Mouse (Mus musculus): Measurements from ENCODE around the gene Mef2a. TPM values are rescaled to one million over a fixed set of nuclear protein-coding genes. Genes with fewer than 3 reads are reported as not detected.
A peak's percentile ranks its signal among the peaks of the same experiment; 100 is the strongest.
"Not testable (repeated sequence)": the region's sequence is repeated elsewhere in the genome, so short reads cannot be mapped to it uniquely, and the experiment has no call there.

Mef2a gene
- total RNA-seq, 2 experiments from 2014 or later: 151 to 157 TPM

DNA sequence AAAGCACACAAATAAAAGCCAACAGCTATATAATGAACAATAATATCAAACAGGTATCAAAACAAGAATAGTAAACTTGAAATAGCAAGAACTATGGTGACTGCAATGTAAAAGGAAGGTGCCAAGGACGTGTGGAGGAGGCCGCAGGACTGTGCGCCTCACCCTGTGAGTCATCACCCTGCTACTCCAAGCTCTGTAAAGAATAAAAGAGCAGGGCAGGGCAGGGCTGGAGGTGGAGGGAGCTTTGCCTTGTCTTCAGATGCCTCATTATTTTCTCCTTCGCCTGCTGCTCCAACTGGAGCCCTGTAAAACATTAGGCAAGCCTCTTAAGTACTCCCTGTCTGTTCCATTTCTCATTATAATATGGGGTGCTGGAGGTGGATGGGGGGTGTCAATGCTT is 85.2 kb downstream of the Mef2a start:
- DNase-seq (ENCODE audit: low spot score in 2 of 2): no peak
- no peak for TF ChIP-seq CTCF (conservative IDR thresholded peaks at IDR 0.05)
- Histone ChIP-seq H3K4me3 (no peak overlapping the region), H3K27ac (no peak overlapping the region)

GRCm38 (mm10) chr7:67283581-67283980 is 89.1 kb downstream of the Mef2a start:
- TF ChIP-seq CTCF (conservative IDR thresholded peaks at IDR 0.05): no peak
- H3K27ac ChIP-seq: no peak overlapping the region
- H3K4me3 ChIP-seq: no peak overlapping the region
- DNase-seq (ENCODE audit: low spot score in 2 of 2): no peak

DNA sequence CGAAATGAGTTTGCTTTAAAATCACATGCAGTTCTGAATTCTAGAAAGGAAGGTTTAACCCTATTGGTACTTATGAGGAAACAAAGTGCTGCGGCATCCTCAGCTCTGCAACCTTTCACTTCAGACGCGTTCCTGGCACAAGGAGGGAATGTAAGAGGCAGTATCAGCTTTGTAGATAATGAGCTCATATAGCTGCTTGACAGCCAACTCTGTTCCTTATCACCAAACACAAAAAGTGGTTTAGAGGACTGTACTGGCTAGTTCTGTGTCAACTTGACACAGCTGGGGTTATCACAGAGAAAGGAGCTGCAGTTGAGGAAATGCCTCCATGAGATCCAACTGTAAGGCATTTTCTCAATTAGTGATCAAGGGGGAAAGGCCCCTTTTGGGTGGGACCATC is 102.2 kb downstream of the Mef2a start:
- not testable (repeated sequence) for H3K27ac ChIP-seq; DNase-seq (ENCODE audit: low spot score in 2 of 2); H3K4me3 ChIP-seq

DNA sequence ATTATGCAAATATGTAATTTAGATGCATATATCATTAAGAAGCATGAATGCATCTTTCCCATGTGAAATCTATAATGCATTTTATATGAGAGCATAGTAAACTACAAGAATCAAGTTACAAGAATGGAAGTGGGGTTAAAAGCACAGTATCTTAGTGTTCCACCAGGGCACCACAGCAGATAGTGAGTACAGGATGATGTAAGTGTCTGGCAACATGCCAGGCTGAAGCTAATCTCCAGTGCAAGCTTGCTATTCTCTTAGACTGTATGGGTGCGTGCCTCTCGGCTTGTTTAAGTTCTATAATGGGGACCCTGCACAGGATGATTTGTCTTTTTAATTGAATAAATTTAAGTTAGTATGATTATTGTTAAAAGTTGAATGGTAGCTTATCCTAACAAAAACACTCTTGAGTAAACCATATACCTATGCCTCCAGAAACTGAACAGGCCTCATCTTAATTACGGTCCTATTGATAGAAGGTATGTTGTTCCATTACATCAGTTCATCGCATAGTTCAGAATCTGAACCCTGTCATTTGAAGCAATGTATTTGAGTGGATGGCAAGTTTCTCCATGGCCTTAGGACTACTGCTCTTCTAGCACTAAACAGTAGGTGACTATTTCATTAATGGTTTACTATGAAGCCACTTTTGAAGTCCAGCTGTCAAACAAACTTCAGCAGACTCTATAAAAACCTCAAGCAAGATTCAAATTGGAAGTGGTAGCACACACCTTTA is 112.7 kb downstream of the Mef2a start:
- Histone ChIP-seq H3K27ac (no peak overlapping the region), H3K4me3 (no peak overlapping the region)
- peak; percentile 69 for TF ChIP-seq CTCF (conservative IDR thresholded peaks at IDR 0.05)
- DNase-seq (ENCODE audit: low spot score in 2 of 2): peak; percentile 20 to 49

DNA sequence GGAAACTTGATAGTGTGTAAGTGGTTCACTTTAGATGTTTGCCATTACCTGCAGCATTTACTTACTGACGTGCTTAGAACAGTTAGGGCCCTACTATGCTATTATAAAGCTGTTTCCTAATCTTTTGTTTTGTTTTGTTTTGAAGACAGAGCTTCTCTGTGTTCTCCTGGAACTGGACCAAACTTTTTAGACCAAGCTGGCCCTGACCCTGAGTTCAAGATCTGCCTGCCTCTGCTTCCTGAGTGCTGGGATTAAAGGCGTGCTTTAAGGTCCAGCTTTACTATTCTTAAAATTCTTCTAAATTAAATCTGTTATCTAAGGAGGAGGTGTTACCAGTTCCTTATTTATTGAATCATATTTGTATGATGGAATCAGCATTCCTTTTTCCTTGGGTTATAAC is 126.6 kb downstream of the Mef2a start:
- no peak overlapping the region for H3K27ac ChIP-seq
- no peak for DNase-seq (ENCODE audit: low spot score in 2 of 2)
- no peak for TF ChIP-seq CTCF (conservative IDR thresholded peaks at IDR 0.05)
- H3K4me3 ChIP-seq: no peak overlapping the region

DNA sequence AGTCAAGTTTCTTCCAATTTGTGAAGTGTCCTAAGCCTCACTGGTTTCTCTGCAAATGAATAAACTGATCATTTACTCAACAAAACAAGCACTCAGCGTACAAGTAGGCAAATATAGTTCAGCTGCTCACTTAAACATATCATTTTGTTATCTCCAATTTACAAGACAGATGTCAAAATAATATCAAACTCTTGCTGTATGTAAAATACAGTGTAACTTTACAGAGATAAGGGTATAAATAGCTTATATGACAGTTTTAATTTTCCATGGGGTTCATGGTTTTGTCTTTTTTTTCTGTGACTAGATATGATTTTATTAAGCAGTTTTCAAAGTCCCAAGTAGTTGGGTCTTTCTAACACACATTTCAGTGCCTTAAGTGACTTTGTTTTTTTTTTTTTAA is 127.4 kb downstream of the Mef2a start:
- no peak for TF ChIP-seq CTCF (conservative IDR thresholded peaks at IDR 0.05)
- Histone ChIP-seq H3K4me3 (no peak overlapping the region), H3K27ac (peak overlapping the region; percentile 2; the same call in 1 of the 2 replicates)
- DNase-seq (ENCODE audit: low spot score in 2 of 2): no peak

DNA sequence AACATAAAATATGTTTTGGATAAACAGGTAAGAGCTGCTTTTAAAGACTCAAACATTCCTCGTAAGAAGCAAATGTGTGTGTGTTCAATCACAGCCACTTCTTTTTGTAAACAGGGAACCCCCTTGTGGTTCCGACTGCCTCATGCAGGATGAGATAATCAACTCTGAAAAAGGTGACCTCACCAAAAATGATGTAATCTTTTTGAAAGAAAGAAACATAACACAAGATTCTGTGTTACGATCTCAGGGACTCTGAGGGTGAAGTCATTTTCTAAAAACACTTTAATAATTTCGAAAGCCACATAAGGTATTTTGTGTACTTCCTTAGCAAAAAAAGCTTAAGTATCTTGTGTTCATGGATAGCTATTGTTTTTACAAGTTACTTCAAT is 128.8 kb downstream of the Mef2a start:
- no peak for DNase-seq (ENCODE audit: low spot score in 2 of 2)
- Histone ChIP-seq H3K4me3 (no peak overlapping the region), H3K27ac (peak overlapping the region; percentile 2; the same call in 1 of the 2 replicates)
- TF ChIP-seq CTCF (conservative IDR thresholded peaks at IDR 0.05): peak; percentile 55

DNA sequence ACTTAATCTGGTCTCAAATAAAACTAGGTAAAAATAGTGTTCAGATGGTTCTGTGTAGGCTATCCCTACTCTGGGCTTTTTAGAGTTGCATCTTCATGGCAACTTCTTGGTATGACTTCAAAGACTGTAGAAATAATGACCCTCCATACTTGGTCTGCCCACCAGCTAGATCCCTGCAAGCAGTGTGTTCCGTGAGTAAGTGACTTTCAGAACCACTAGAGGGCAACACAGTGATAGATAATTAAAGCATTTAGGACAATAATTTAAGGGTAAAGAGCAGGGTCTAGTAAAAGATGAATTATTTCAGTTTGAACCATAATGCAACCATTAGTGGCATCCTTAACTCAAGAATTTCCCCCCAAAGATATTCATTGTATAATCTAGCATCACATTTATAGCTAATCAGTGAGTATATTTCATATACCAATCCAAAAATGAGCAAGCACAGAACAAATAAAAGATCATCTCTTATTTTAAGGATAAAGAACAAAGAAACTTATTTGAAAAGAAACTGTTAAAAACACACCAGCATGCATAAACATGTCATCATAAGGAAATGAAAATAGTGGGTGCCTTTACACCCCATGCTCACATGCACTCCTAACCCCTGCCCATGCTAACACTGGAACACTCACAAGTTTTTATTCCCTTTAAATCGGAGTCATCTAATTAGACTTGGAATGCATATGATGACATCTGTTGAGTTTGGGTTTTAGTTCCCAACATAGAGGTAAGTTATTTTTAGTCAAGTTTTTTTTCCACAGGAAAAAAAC is 129.4 kb downstream of the Mef2a start:
- peak; percentile 88 for TF ChIP-seq CTCF (conservative IDR thresholded peaks at IDR 0.05)
- no peak for DNase-seq (ENCODE audit: low spot score in 2 of 2)
- H3K27ac ChIP-seq: peak overlapping the region; percentile 2; the same call in 1 of the 2 replicates

GRCm38 (mm10) chr7:67241969-67242368 is 130.7 kb downstream of the Mef2a start:
- H3K4me3 ChIP-seq: no peak overlapping the region
- TF ChIP-seq CTCF (conservative IDR thresholded peaks at IDR 0.05): no peak
- H3K27ac ChIP-seq: no peak overlapping the region
- DNase-seq (ENCODE audit: low spot score in 2 of 2): no peak

More for the DNA sequence above, 129.4 kb downstream of the Mef2a start:
- no peak overlapping the region for H3K4me3 ChIP-seq

- DNase-seq (ENCODE audit: low spot score in 2 of 2): no peak
- TF ChIP-seq CTCF (conservative IDR thresholded peaks at IDR 0.05): no peak
- Histone ChIP-seq H3K4me3 (no peak overlapping the region), H3K27ac (no peak overlapping the region)
These were observed 134.9 kb downstream of the Mef2a start for GRCm38 (mm10) chr7:67237752-67238151.

DNA sequence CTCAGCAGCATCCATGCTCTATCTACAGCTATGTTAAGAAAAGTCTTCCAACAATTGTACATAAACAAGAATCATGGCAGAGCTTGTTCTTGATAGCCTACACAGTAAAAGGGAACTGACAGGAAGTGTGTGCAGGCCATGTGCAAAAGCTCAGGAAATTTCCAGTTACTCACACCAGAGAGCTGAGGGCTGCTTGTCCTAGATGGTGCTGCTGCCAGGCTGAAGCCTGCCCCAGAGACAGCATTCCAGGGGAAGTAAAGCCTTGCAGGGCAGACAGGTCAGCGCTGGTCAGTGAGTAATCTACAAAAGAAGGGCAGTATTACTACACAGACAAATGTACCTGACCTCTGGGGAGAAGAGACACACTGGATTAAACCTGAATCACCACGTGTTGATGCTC is 136.3 kb downstream of the Mef2a start:
- DNase-seq (ENCODE audit: low spot score in 2 of 2): no peak
- Histone ChIP-seq H3K4me3 (no peak overlapping the region), H3K27ac (no peak overlapping the region)
- TF ChIP-seq CTCF (conservative IDR thresholded peaks at IDR 0.05): no peak

DNA sequence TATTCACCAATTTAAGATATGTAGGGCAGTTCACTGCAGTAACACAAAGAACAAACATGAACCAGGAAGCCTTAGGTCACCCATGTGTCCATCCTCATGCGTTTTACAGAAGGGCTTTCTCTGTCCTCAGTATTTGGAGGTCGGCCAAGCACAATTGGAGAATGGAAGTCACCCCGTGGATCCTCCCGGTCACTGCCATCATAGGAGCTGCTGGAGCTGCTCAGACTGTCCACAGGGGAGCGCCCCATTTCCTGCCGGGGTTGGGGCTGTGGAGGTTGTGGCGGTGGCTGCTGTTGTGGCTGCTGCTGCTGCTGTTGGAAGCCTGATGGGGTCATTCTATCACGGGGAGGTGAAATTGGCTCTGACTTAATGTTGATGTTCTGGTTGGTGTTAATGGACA is 137.9 kb downstream of the Mef2a start:
- DNase-seq (ENCODE audit: low spot score in 2 of 2): no peak
- peak; percentile 43 for TF ChIP-seq CTCF (conservative IDR thresholded peaks at IDR 0.05)
- Histone ChIP-seq H3K4me3 (no peak overlapping the region), H3K27ac (no peak overlapping the region)

DNA sequence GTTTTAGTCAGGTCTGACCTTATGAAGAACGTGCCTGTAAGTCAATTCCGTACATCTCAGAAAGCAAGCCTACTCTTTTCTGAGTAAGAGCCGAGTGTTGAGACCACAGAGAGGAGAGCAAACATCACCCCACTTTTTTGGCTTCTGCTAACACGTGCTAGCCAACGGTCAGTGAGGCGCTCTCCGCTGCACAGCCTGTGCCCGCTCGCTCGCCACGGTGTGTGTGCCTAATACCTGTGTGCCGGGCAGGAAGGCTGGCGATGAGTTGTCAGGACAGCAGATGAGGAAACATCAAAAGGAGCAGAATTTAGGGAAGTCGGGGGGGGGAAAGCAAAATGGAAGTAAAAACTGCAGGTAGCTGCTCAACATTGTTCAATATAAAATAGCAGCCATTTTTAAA is 140.2 kb downstream of the Mef2a start:
- Histone ChIP-seq H3K4me3 (no peak overlapping the region), H3K27ac (0 out of 2 replicates have a peak overlapping the region, but pooled peaks have one; percentile 25)
- no peak for TF ChIP-seq CTCF (conservative IDR thresholded peaks at IDR 0.05)
- no peak for DNase-seq (ENCODE audit: low spot score in 2 of 2)
